Mouse (Mus musculus): ENCODE data around the gene Fau.

Gene Fau

GRCm38 (mm10) chr19:6073889-6074288 is 16.2 kb downstream of the Fau start:
- DNase-seq: no peak

DNA sequence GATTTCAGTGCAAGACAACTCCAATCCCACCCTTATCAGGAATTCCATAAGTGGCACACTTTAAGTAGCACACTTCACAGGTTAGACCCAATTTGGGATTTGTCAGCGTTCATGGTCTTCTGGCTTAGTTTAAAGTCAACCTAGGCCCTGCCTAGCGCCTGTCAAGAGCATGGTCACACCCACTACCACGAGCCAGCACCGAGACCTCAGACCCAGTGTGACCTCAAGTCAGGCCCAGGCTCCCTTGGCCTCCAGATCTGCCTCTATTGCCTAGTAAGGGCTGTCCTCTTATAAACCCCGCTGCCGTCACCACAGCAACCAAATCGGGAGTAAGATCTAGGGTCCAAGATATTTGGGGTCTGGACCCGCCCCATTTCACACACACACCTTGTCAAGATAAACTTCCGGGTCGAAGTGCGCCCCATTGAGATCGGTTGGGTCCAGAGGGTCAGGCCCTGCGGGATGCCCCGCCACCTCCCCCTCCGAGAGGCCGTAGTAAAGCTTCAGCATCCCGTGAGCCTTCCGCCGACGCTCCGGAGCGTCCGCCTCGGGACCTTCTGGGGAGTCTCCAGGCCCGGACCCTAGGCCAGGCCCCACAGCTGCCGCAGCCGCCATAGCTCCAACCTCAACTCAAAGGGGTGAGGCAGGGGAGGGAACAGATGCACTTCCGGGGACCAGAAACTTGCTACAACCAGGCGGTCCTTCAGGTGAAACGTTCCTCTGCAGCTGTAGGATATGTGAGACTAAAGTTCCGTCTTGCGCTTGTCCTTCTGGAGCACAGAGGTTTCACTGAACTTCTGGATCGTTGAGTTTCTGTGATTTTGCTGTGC is 19.1 kb downstream of the Fau start, which contains the start of gene Vps51:
Gene Vps51 (minus strand): TSS at position 668 of the 830 bp plus-strand sequence.
- peak; percentile 85 to 88 for DNase-seq

DNA sequence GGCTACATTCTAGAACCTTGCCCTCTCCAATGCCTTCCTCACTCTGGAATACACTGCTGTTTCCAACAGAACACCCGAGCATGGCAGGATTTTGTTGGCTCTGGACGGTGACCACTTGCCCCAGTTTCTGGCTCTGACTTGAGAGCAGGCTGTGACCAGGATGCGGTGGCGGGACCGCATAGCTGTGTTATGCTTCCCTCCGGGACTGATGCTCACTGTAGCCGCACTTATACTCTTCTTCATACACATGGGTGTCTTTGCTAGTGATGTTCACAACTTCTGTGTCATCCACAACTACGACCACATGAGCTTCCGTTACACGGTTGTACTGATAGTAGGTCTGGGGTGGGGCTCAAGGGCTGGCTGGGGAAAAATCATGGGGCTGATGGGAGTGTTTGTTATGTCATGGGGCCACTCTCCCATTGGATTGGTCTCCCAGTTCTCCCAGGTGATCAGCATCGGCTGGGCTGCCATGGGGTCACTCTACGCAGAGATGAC is 22.4 kb downstream of the Fau start, which contains the start of gene Tmem262:
Gene Tmem262 (plus strand): TSS at position 51 of the 498 bp plus-strand sequence.
- DNase-seq: no peak

- no peak for DNase-seq
These were observed 24.5 kb downstream of the Fau start, which contains the start of gene Gm28374 for GRCm38 (mm10) chr19:6082156-6082555. Gene Gm28374 (minus strand): TSS chr19:6082256.

- DNase-seq: peak; percentile 97 to 99
These were observed 27.0 kb downstream of the Fau start, which contains the start of the genes Zfpl1 and Cdca5 for GRCm38 (mm10) chr19:6084478-6085248. Gene Zfpl1 (minus strand): TSS chr19:6084956. Gene Cdca5 (plus strand): TSS chr19:6084983.

DNA sequence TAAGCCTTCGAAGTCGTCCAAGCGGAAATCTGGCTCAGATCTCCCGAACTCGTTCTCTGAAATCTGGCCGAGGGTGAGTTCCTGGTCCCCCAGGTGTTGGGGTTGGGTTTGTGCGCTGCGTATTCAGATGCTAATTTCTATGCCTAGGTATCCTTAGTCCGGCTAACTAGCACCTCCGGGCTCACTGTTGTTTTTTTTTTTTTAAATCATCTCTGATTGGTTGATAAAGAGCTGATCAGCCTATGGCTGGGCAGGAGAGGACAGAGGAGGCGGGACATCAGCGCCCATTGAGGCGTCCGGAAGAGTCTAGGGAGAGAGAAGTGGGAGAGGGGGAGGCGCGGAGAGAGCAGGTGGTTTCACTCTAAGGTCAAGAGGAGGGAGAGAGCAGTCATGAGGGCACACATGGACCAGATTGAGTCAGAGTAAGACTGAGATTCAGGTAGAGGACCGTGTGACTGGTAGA is 27.8 kb downstream of the Fau start:
- no peak for DNase-seq

GRCm38 (mm10) chr19:6088841-6089240 is 31.2 kb downstream of the Fau start:
- DNase-seq: no peak

DNA sequence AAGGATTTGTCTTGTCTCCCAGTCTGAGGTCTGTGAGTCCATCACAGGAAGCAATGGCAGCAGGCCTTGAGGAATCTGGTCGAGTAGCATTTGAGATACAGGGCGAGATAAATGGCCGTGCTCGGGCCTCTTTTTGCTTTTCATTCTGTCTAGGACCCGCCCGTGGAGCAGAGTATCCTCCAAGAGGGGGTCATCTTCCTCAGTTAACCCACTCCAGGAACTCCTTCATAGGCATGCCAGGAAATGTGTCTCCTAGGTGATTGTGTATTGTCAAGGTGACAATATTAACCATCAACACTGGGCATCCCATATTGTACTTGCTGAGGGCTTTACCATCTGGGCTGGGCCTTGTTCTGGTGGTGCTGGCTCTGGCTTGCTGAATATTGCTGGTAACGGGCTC is 36.5 kb downstream of the Fau start, which contains the start of gene AC131692.1:
Gene AC131692.1 (plus strand): TSS at position 301 of the 400 bp plus-strand sequence.
- no peak for DNase-seq

GRCm38 (mm10) chr19:6097847-6098246 is 40.2 kb downstream of the Fau start:
- no peak for DNase-seq

- DNase-seq: no peak
These were observed 43.5 kb downstream of the Fau start for GRCm38 (mm10) chr19:6101186-6101585.

DNA sequence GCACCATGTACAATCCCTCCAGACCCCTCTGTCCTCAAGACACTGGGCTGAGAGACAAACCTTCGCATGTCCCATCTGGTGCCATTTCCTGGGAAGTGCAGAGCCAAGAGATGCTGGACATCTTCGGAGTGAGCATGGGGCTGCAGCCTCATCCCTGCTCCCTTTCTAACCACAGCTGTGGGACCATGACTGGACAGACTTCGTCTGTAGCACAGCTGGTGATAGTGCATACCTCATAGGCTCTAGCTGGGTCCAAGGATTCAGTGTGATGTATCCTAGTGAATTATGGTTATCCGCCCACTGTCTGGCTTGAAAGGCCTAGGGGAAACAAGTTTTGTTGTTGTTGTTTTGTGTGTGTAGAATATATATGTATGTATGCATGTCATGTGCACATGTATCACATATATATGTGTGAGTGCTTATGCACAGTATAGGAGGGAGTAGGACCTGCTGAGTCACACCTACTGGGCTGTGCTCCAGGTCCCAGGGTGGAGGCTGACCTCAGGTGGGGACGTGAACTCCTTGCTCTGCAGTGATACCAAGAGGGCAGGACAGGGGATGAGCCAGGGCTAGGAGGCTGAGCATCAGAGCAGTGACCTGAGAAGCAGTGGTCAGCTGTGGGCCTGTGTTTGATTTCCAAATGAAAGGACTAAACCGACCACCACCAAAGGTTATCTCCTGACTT is 44.7 kb downstream of the Fau start:
- no peak for DNase-seq

DNA sequence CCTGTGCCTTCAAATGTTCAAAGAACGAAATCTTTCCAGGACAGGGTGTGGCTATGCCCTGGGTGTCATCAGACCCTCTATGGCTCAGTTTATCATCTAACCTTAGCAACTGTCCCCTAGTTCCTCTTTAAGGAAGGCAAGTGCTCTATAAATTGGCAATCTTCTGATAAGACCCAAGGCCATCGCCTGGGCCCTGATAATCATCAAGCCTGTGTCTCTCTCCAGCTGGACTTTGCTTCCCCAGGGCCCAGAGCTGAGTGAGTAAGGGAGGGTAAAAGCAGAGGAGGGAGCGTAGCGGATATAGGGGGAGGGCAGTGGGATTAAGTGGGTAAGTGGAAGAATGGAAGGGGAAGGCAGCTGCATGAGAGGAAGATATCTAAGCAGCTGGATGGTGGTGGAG is 46.8 kb downstream of the Fau start:
- no peak for DNase-seq

DNA sequence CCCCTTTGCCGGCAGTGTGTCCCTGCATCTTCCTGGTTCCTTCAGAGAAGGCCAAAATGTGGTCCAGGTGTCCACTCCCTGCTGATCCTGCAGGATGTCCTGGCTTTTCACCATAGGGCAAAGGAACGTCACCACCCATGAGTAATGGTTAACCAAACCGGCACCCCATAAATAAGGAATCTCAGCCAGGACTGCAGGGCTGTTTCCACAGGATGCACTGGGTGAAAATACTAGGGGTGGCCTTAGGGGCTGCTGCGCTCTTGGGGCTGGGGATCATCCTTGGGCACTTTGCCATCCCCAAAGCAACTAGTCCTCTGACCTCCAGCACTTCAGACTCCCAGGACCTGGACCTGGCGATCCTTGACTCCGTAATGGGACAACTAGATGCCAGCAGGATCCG is 47.9 kb downstream of the Fau start, which contains the start of gene Naaladl1:
Gene Naaladl1 (plus strand): TSS at position 197 of the 400 bp plus-strand sequence.
- DNase-seq: no peak
